Mouse (Mus musculus): ENCODE measurements around the gene Gm10715. TPM values are rescaled to one million over a fixed set of nuclear protein-coding genes. Genes with fewer than 3 reads are reported as not detected.
A peak's percentile ranks its signal among the peaks of the same experiment; 100 is the strongest.
"Not testable (repeated sequence)": the region's sequence is repeated elsewhere in the genome, so short reads cannot be mapped to it uniquely, and the experiment has no call there.

Gene Gm10715
- polyA plus RNA-seq (2015; fragmentation: Nextera tagmentation; extraction: Ambion mirVana), result not detected in 2 replicates

DNA sequence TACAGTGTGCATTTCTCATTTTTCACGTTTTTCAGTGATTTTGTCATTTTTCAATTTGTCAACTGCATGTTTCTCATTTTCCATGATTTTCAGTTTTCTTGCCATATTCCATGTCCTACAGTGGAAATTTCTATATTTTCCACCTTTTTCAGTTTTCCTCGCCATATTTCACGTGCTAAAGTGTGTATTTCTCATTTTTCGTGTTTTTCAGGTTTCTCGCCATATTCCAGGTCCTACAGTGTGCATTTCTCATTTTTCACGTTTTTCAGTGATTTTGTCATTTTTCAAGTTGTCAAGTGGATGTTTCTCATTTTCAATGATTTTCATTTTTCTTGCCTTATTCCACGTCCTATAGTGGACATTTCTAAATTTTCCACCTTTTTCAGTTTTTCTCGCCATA lies at the start of gene Gm10715:
Gene Gm10715 (plus strand): TSS at position 301 of the 400 bp plus-strand sequence.
- H3K4me1 ChIP-seq; ATAC-seq (ENCODE audit: insufficient number of reproducible peaks, low FRiP score, low TSS enrichment, low read depth): not testable (repeated sequence)
- WGBS, result 75% methylated on average over 8 of the region's 8 CpGs

DNA sequence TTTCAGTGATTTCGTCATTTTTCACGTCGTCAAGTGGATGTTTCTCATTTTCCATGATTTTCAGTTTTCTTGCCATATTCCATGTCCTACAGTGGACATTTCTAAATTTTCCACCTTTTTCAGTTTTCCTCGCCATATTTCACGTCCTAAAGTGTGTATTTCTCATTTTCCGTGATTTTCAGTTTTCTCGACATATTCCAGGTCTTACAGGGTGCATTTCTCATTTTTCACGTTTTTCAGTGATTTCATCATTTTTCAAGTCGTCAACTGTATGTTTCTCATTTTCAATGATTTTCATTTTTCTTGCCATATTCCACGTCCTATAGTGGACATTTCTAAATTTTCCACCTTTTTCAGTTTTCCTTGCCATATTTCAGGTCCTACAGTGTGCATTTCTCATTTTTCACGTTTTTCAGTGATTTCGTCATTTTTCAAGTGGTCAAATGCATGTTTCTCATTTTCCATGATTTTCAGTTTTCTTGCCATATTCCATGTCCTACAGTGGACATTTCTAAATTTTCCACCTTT lies 36.2 kb upstream of the Gm10715 start, which contains the start of gene Gm10722:
Gene Gm10722 (plus strand): TSS at position 478 of the 528 bp plus-strand sequence.
- H3K9ac ChIP-seq; H3K27me3 ChIP-seq; H3K36me3 ChIP-seq; ATAC-seq (ENCODE audit: insufficient number of reproducible peaks, low FRiP score, low TSS enrichment, low read depth); H3K4me2 ChIP-seq (replicated peaks); H3K9me3 ChIP-seq (replicated peaks); H3K27ac ChIP-seq (replicated peaks); H3K4me1 ChIP-seq; H3K4me3 ChIP-seq (replicated peaks): not testable (repeated sequence)
- whole genome bisulfite sequencing, result 73% methylated on average over 12 of the region's 12 CpGs

More for the DNA sequence above, at the start of gene Gm10715:
- H3K27ac ChIP-seq (replicated peaks); H3K4me3 ChIP-seq (replicated peaks); H3K9me3 ChIP-seq (replicated peaks); H3K36me3 ChIP-seq; H3K9ac ChIP-seq; H3K27me3 ChIP-seq; H3K4me2 ChIP-seq (replicated peaks): not testable (repeated sequence)

DNA sequence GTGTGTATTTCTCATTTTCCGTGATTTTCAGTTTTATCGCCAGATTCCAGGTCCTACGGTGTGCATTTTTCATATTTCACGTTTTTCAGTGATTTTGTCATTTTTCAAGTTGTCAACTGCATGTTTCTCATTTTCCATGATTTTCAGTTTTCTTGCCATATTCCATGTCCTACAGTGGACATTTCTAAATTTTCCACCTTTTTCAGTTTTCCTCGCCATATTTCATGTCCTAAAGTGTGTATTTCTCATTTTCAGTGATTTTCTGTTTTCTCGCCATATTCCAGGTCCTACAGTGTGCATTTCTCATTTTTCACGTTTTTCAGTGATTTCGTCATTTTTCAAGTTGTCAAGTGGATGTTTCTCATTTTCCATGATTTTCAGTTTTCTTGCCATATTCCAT lies 35.7 kb upstream of the Gm10715 start:
- H3K4me2 ChIP-seq (replicated peaks); H3K27ac ChIP-seq (replicated peaks); H3K4me1 ChIP-seq; ATAC-seq (ENCODE audit: insufficient number of reproducible peaks, low FRiP score, low TSS enrichment, low read depth); H3K27me3 ChIP-seq; H3K9me3 ChIP-seq (replicated peaks); H3K4me3 ChIP-seq (replicated peaks); H3K9ac ChIP-seq; H3K36me3 ChIP-seq: not testable (repeated sequence)
- 65% methylated on average over 8 of the region's 8 CpGs for WGBS

DNA sequence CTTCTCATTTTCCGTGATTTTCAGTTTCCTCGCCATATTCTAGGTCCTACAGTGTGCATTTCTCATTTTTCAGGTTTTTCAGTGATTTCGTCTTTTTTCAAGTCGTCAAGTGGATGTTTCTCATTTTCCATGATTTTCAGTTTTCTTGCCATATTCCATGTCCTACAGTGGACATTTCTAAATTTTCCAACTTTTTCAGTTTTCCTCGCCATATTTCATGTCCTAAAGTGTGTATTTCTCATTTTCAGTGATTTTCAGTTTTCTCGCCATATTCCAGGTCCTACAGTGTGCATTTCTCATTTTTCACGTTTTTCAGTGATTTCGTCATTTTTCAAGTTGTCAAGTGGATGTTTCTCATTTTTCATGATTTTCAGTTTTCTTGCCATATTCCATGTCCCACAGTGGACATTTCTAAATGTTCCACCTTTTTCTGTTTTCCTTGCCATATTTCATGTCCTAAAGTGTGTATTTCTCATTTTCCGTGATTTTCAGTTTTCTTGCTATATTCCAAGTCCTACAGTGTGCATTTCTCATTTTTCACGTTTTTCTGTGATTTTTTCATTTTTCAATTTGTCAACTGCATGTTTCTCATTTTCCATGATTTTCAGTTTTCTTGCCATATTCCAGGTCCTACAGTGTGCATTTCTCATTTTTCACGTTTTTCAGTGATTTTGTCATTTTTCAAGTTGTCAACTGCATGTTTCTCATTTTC lies 34.6 kb upstream of the Gm10715 start:
- H3K9ac ChIP-seq; H3K4me2 ChIP-seq (replicated peaks); H3K27me3 ChIP-seq; H3K4me3 ChIP-seq (replicated peaks); H3K9me3 ChIP-seq (replicated peaks); H3K27ac ChIP-seq (replicated peaks); H3K36me3 ChIP-seq; H3K4me1 ChIP-seq: not testable (repeated sequence)
- ATAC-seq (ENCODE audit: insufficient number of reproducible peaks, low FRiP score, low TSS enrichment, low read depth), result peak; percentile 87
- 67% methylated on average over 9 of the region's 11 CpGs for WGBS

DNA sequence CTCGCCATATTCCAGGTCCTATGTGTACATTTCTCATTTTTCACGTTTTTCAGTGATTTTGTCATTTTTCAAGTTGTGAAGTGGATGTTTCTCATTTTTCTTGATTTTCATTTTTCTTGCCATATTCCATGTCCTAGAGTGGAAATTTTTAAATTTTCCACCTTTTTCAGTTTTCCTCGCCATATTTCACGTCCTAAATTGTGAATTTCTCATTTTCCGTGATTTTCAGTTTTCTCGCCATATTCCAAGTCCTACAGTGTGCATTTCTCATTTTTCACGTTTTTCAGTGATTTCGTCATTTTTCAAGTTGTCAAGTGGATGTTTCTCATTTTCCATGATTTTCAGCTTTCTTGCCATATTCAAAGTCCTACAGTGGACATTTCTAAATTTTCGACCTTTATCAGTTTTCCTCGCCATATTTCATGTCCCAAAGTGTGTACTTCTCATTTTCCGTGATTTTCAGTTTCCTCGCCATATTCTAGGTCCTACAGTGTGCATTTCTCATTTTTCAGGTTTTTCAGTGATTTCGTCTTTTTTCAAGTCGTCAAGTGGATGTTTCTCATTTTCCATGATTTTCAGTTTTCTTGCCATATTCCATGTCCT lies 33.8 kb upstream of the Gm10715 start, which contains the start of gene Gm11168:
Gene Gm11168 (plus strand): TSS at position 553 of the 603 bp plus-strand sequence.
- H3K4me2 ChIP-seq (replicated peaks); H3K27ac ChIP-seq (replicated peaks); H3K4me3 ChIP-seq (replicated peaks); ATAC-seq (ENCODE audit: insufficient number of reproducible peaks, low FRiP score, low TSS enrichment, low read depth); H3K9me3 ChIP-seq (replicated peaks); H3K36me3 ChIP-seq; H3K27me3 ChIP-seq; H3K4me1 ChIP-seq; H3K9ac ChIP-seq: not testable (repeated sequence)
- WGBS, result 74% methylated on average over 6 of the region's 14 CpGs

DNA sequence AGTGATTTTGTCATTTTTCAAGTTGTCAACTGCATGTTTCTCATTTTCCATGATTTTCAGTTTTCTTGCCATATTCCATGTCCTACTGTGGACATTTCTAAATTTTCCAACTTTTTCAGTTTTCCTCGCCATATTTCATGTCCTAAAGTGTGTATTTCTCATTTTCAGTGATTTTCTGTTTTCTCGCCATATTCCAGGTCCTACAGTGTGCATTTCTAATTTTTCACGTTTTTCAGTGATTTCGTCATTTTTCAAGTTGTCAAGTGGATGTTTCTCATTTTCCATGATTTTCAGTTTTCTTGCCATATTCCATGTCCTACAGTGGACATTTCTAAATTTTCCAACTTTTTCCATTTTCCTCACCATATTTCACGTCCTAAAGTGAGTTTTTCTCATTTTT lies 30.5 kb upstream of the Gm10715 start:
- not testable (repeated sequence) for H3K4me1 ChIP-seq; H3K4me3 ChIP-seq (replicated peaks); H3K9me3 ChIP-seq (replicated peaks); H3K36me3 ChIP-seq; H3K27me3 ChIP-seq; H3K4me2 ChIP-seq (replicated peaks); H3K27ac ChIP-seq (replicated peaks); H3K9ac ChIP-seq; ATAC-seq (ENCODE audit: insufficient number of reproducible peaks, low FRiP score, low TSS enrichment, low read depth)
- 83% methylated on average over 1 of the region's 5 CpGs for WGBS

DNA sequence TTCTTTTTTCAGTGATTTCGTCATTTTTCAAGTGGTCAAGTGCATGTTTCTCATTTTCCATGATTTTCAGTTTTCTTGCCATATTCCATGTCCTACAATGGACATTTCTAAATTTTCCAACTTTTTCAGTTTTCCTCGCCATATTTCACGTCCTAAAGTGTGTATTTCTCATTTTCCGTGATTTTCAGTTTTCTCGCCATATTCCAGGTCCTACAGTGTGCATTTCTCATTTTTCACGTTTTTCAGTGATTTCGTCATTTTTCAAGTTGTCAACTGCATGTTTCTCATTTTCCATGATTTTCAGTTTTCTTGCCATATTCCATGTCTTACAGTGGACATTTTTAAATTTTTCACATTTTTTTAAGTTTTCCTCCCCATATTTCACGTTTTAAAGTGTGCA lies 30.0 kb upstream of the Gm10715 start:
- peak; percentile 79 for ATAC-seq (ENCODE audit: insufficient number of reproducible peaks, low FRiP score, low TSS enrichment, low read depth)
- not testable (repeated sequence) for H3K4me3 ChIP-seq (replicated peaks); H3K4me2 ChIP-seq (replicated peaks); H3K27ac ChIP-seq (replicated peaks); H3K9me3 ChIP-seq (replicated peaks); H3K9ac ChIP-seq; H3K36me3 ChIP-seq; H3K27me3 ChIP-seq; H3K4me1 ChIP-seq
- WGBS, result 75% methylated on average over 8 of the region's 8 CpGs

DNA sequence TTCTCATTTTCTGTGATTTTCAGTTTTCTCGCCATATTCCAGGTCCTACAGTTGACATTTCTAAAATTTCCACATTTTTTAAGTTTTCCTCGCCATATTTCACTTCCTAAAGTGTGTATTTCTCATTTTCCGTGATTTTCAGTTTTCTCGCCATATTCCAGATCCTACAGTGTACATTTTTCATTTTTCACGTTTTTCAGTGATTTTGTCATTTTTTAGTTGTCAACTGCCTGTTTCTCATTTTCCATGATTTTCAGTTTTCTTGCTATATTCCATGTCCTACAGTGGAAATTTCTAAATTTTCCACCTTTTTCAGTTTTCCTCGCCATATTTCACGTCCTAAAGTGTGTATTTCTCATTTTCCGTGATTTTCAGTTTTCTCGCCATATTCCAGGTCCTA lies 29.4 kb upstream of the Gm10715 start:
- H3K36me3 ChIP-seq; H3K4me2 ChIP-seq (replicated peaks); H3K27ac ChIP-seq (replicated peaks); H3K27me3 ChIP-seq; H3K4me3 ChIP-seq (replicated peaks); H3K9me3 ChIP-seq (replicated peaks); H3K9ac ChIP-seq; H3K4me1 ChIP-seq: not testable (repeated sequence)
- 75% methylated on average over 8 of the region's 9 CpGs for WGBS
- peak; percentile 32 for ATAC-seq (ENCODE audit: insufficient number of reproducible peaks, low FRiP score, low TSS enrichment, low read depth)

DNA sequence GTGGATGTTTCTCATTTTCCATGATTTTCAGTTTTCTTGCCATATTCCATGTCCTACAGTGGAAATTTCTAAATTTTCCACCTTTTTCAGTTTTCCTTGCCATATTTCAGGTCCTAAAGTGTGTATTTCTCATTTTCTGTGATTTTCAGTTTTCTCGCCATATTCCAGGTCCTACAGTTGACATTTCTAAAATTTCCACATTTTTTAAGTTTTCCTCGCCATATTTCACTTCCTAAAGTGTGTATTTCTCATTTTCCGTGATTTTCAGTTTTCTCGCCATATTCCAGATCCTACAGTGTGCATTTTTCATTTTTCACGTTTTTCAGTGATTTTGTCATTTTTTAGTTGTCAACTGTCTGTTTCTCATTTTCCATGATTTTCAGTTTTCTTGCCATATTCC lies 27.3 kb upstream of the Gm10715 start:
- H3K4me2 ChIP-seq (replicated peaks); H3K9me3 ChIP-seq (replicated peaks); H3K4me1 ChIP-seq; H3K27ac ChIP-seq (replicated peaks); H3K4me3 ChIP-seq (replicated peaks); H3K36me3 ChIP-seq; H3K27me3 ChIP-seq; H3K9ac ChIP-seq: not testable (repeated sequence)
- no CpG with 5 or more reads among the region's 5 CpGs for WGBS
- peak; percentile 57; the same call in 1 of the 2 replicates for ATAC-seq (ENCODE audit: insufficient number of reproducible peaks, low FRiP score, low TSS enrichment, low read depth)

DNA sequence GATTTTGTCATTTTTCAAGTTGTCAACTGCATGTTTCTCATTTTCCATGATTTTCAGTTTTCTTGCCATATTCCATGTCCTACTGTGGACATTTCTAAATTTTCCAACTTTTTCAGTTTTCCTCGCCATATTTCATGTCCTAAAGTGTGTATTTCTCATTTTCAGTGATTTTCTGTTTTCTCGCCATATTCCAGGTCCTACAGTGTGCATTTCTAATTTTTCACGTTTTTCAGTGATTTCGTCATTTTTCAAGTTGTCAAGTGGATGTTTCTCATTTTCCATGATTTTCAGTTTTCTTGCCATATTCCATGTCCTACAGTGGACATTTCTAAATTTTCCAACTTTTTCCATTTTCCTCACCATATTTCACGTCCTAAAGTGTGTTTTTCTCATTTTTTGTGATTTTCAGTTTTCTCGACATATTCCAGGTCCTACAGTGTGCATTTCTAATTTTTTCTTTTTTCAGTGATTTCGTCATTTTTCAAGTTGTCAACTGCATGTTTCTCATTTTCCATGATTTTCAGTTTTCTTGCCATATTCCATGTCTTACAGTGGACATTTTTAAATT lies 24.5 kb upstream of the Gm10715 start:
- ATAC-seq (ENCODE audit: insufficient number of reproducible peaks, low FRiP score, low TSS enrichment, low read depth); H3K27ac ChIP-seq (replicated peaks); H3K4me2 ChIP-seq (replicated peaks); H3K4me1 ChIP-seq; H3K4me3 ChIP-seq (replicated peaks); H3K27me3 ChIP-seq; H3K36me3 ChIP-seq; H3K9ac ChIP-seq; H3K9me3 ChIP-seq (replicated peaks): not testable (repeated sequence)
- WGBS, result 78% methylated on average over 3 of the region's 7 CpGs

DNA sequence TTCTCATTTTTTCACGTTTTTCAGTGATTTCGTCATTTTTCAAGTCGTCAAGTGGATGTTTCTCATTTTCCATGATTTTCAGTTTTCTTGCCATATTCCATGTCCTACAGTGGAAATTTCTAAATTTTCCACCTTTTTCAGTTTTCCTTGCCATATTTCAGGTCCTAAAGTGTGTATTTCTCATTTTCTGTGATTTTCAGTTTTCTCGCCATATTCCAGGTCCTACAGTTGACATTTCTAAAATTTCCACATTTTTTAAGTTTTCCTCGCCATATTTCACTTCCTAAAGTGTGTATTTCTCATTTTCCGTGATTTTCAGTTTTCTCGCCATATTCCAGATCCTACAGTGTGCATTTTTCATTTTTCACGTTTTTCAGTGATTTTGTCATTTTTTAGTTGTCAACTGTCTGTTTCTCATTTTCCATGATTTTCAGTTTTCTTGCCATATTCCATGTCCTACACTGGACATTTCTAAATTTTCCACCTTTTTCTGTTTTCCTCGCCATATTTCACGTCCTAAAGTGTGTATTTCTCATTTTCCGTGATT lies 23.9 kb upstream of the Gm10715 start, which contains the start of gene Gm10721:
Gene Gm10721 (plus strand): TSS at position 408 of the 547 bp plus-strand sequence.
- H3K27me3 ChIP-seq; H3K9me3 ChIP-seq (replicated peaks); H3K27ac ChIP-seq (replicated peaks); H3K4me2 ChIP-seq (replicated peaks); H3K4me3 ChIP-seq (replicated peaks); H3K36me3 ChIP-seq; H3K4me1 ChIP-seq; H3K9ac ChIP-seq: not testable (repeated sequence)
- ATAC-seq (ENCODE audit: insufficient number of reproducible peaks, low FRiP score, low TSS enrichment, low read depth), result peak; percentile 55
- WGBS, result 55% methylated on average over 1 of the region's 11 CpGs
